Mouse (Mus musculus): ENCODE measurements around the gene Ccdc152. TPM values are rescaled to one million over a fixed set of nuclear protein-coding genes. Genes with fewer than 3 reads are reported as not detected.

Ccdc152 gene
- under 1 TPM in 1 of 2 experiments, not detected in 1; 0.28 TPM for total RNA-seq (2021)

GRCm38 (mm10) chr15:3303426-3303825 lies at the start of gene Ccdc152:
Gene Ccdc152 (minus strand): TSS chr15:3303526.
- intact Hi-C loops (cut with DNase I), result no loop called here
- no peak for DNase-seq (ENCODE audit: low spot score)

DNA sequence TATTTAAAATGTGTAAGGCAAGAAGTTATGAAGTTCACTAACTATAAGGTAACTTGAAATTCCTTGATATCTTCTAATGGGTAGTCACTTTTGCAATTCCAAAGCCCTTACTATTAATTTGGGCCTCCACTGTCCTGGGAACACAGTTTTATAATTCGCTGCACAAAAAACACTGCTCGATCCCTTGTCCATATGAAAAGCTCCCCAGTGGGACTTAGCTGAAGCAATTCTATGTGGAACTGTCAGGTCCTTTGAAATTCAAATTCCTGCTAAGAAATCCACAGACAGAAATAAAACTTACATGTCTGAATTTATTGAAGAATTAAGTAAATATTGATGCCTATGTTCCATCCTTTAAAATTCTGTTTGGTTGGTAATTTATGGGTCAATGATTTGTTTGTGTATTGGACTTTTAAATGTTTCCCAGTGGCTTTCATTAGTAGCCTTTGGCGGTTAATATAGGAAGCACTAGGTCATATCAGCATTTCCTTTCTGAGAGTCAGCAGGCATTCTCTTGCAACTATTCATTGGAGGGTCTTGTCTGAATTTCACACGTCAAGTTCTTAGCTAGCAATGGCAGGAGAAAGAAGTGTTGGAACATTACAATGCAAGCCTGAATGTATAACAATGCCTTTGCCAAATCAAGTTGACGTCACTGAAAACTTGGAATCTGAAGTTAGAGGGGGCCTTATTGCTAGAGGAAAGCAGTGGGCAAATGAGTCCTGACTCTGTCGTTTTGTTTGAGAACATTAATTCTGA lies 46.2 kb upstream of the Ccdc152 start:
- no peak for DNase-seq (ENCODE audit: low spot score)
- intact Hi-C loops (cut with DNase I), result no loop called here

DNA sequence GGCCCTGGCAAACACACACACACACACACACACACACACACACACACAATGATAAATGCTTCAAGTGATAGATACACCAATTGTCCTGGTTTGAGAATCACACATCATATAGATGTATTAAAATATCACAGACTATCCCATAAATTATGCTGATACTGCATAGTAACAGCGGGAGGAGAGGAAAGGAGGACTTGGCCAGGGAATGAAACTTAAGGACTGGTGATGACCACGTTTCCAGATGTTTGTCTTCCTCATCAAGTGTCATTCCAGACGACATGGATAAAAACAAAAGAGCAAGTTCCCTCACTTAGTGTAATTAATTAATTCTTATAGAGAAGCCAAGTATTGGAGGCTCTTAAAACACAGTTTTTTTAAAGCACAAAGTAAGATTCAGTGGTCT lies 43.4 kb upstream of the Ccdc152 start:
- intact Hi-C loops (cut with DNase I), result no loop called here
- DNase-seq (ENCODE audit: low spot score), result no peak

- intact Hi-C loops (cut with DNase I), result no loop called here
Observed at GRCm38 (mm10) chr15:3344555-3344954, 41.2 kb upstream of the Ccdc152 start.

DNA sequence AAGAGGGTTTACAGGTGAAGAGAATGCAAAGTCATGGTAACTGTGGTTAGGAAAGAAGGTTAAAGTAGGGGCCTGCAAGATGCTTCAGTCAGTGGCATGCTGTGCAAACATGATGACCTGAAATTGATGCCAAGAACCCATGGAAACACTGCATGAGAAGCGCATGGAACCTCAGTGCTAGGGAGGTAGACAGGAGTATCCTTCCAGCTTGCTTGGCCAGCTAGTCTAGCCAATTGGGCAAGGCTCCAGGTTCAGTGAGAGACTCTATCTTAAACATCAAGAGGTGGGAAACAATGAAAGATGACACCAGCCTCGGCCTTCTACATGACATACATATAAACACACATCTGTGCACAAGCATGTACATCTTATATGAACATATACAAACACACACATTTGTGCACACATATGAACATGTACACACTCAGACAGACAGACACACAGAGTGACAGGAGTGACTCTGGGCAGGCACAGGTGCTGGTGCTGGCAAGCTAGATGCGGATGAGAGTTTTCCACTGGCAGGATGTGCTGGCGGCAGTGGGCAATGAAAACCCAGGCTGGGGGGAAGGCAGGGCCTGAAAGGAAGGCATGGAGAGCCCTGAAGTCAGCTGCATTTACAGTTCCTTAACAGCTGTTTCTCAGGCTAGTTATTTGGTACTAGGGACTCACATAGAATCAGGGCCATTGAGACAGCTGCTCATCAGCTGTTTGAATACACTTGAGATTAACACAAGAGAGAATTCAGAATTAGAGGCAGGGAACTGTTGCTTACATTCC lies 38.7 kb upstream of the Ccdc152 start:
- intact Hi-C loops (cut with DNase I), result no loop called here
- no peak for DNase-seq (ENCODE audit: low spot score)

More at GRCm38 (mm10) chr15:3344555-3344954, 41.2 kb upstream of the Ccdc152 start:
- DNase-seq (ENCODE audit: low spot score), result no peak

DNA sequence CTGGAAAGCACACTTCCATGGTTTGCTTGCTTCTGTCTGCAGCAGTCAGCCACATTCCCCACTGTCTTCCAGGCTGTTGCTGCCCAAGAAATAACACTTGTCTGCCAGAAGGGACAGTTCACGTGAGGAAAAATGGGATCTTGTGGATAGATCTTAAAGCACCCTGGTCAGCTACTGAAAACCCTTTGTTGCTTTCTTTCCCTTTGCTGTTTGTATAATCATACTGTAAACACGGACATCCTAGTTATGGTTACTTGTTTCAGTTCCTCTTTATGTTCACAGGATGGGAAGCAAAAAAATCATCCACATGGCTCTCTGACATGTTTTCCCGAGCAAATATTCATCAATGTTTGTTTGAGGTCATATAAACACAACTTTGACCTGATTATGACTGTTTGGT lies 36.5 kb upstream of the Ccdc152 start:
- DNase-seq (ENCODE audit: low spot score), result no peak
- intact Hi-C loops (cut with DNase I), result no loop called here

DNA sequence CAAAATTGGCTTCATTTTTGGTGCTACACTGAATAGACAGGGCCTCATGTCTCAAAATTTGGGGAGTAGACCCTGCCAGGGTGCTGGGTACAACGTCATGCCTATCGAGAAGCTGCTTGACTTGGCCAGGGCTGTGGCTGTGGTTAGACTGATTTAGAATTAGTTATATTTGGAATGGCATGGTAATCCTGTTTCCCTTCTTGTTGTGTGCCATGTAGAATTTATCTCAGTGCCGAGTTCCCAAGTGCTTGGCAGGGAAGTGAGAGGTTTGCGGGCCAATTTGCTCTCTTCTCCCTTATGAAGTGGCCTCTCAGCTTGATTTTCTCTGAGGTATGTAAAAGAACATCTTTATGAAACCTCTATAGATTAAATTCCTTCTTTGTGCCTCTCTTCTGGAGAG lies 29.2 kb upstream of the Ccdc152 start:
- DNase-seq (ENCODE audit: low spot score), result peak; percentile 7
- intact Hi-C loops (cut with DNase I), result no loop called here

DNA sequence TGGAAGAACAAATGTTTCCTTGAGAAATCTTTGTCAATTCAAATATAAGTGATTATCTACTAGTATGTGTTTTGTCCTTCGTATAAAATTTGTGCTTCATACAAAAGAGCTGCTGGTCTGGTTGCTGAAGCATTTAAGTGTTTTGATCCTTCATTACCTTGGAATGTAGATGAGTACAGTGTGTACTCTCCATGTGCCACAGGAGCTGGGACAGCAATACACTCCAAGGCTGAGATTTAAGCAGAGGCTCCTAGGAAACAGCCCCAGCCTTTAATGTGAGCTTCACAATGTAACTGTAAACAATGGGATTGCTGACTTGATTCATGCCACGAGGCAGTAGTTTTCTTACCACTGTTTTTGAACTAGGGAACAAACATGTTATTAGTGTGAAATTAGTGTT lies 28.5 kb upstream of the Ccdc152 start:
- intact Hi-C loops (cut with DNase I), result no loop called here
- no peak for DNase-seq (ENCODE audit: low spot score)

- DNase-seq (ENCODE audit: low spot score), result no peak
- intact Hi-C loops (cut with DNase I), result no loop called here
Observed at GRCm38 (mm10) chr15:3330291-3330690, 27.0 kb upstream of the Ccdc152 start.

GRCm38 (mm10) chr15:3323041-3323440 lies 19.7 kb upstream of the Ccdc152 start:
- no peak for DNase-seq (ENCODE audit: low spot score)
- intact Hi-C loops (cut with DNase I), result no loop called here

DNA sequence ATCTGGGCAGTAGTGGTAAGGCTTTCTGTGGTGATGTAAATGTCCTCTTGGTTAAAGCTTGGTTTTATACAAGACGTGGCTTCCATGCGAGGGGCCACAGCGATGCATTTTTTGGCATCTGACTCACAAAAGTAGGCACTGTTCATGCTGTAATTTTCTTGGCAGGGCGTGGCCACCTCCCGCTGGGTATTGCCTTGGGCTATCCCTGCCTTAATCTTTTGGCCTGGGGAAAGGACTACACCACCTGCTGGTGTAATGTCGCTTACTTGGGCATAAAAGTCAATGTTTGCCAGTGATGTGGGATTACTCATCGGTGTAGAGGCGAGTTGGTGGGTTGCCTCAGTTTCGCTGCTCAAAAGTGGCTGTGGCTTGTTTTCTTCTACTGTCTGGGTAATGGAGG lies 16.6 kb upstream of the Ccdc152 start:
- no peak for DNase-seq (ENCODE audit: low spot score)
- intact Hi-C loops (cut with DNase I), result no loop called here

- intact Hi-C loops (cut with DNase I), result no loop called here
- no peak for DNase-seq (ENCODE audit: low spot score)
Observed at GRCm38 (mm10) chr15:3316617-3317016, 13.3 kb upstream of the Ccdc152 start.

GRCm38 (mm10) chr15:3312937-3313336 lies 9.6 kb upstream of the Ccdc152 start:
- intact Hi-C loops (cut with DNase I), result no loop called here
- no peak for DNase-seq (ENCODE audit: low spot score)

DNA sequence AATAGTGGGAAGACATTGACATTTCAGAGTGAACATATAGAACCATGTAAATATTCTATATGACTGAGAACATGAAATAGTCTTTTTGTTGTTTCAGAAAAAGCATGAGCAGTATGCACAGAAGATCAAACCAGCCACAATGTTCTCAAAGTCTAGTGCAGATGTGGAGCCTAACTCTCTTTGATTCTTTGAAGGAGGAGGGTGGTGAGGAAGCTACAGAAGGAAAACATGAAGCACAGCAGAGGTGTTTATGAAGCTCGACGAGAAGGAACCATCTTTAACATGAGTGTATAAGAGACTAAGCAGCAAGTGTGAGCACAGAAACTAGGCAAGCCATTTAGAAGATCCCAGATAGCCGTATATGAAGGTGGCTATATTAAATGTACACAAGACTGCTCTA lies 6.5 kb upstream of the Ccdc152 start:
- DNase-seq (ENCODE audit: low spot score), result no peak
- intact Hi-C loops (cut with DNase I), result no loop called here

- no peak for DNase-seq (ENCODE audit: low spot score)
- intact Hi-C loops (cut with DNase I), result no loop called here
Observed at GRCm38 (mm10) chr15:3300361-3301100, 2.8 kb downstream of the Ccdc152 start.

DNA sequence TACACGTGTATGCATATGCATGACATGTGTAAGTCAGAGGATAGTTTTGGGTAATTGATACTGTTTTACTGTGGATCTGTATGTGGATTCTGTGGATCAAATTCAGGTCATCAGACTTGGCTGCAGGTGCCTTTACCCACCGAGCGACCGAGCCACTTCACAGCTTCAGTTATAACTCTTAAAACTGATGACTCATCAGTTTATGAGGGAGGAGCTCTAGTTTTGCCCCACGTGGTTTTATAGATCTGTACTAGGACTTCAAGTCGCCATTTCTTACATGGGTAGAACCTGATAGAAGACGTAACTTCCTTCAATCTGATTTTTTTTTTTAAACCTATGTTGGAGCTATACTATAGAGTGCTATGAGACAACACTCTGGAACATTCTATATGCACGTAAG lies 5.7 kb downstream of the Ccdc152 start:
- no peak for DNase-seq (ENCODE audit: low spot score)
- intact Hi-C loops (cut with DNase I), result loop anchor here (5.0 to 10.0 kb wide), 3 partner anchors 60 to 637 kb away; no protein-coding TSS in a partner anchor

DNA sequence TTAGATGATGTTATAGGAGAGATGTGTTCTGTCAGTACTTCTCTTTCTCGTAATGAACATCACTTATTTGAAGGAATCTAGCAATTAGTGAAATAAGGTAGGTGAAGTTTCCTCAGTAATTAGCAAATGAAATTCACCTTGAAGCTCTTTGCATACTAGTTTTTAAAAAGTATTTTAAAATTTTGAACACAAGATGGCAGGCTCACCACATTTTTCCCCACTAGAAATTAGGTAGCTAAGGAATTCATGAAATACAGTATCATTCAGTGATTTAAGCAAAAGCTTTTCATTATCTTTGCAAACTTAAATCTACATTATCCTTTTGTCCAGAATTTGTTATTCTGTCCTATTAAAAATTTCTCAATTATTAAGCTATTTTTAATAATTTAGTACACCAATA lies 7.3 kb downstream of the Ccdc152 start:
- DNase-seq (ENCODE audit: low spot score), result no peak
- intact Hi-C loops (cut with DNase I), result loop anchor here (5.0 to 10.0 kb wide), 3 partner anchors 61 to 639 kb away; no protein-coding TSS in a partner anchor

DNA sequence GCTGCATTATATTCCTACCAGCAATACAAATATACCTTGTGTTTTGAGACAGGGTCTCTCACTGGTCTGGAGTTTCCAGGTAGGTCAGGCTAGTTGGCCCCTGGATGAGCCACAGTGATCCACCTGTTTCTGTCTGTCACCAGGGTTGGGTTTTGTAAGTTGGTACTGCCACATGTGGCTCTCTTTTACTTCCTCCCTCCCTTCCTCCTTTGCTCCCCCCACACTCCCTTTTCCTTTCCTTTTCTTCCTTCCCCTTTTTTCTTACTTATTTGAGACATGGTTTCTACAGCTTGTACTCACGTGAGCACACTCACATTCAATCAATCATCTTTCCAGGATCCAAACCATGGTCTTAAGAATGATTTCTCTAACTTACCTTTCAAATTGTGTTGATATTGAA lies 9.8 kb downstream of the Ccdc152 start:
- DNase-seq (ENCODE audit: low spot score), result no peak
- intact Hi-C loops (cut with DNase I), result loop anchor here (10.0 kb wide), 1 partner anchor 641 kb away; no protein-coding TSS in a partner anchor

- intact Hi-C loops (cut with DNase I), result loop anchor here (10.0 kb wide), 1 partner anchor 644 kb away; no protein-coding TSS in a partner anchor
- no peak for DNase-seq (ENCODE audit: low spot score)
Observed at GRCm38 (mm10) chr15:3290435-3290834, 12.9 kb downstream of the Ccdc152 start.

DNA sequence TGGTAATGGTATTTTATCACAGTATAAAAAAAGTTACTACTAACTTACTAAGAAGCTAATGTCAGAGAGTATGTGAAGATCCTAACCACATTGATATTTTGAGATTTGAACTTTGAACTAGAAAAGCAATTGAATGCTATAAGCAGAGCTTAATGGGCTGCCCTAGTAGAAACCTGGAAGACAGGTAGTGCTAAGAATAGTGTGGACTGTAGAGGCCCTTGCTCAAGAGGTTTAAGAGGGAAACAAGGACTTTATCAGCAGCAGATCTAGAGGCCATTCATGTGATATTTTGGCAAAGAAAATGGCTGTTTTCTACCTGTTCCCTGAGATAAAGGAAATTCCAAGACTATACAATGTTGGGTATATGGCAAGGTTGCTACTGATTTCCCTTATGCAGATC lies 17.3 kb downstream of the Ccdc152 start:
- no peak for DNase-seq (ENCODE audit: low spot score)
- intact Hi-C loops (cut with DNase I), result no loop called here
